ENCODE assay signal across 8 mouse cellular contexts in the genomic region with DNA sequence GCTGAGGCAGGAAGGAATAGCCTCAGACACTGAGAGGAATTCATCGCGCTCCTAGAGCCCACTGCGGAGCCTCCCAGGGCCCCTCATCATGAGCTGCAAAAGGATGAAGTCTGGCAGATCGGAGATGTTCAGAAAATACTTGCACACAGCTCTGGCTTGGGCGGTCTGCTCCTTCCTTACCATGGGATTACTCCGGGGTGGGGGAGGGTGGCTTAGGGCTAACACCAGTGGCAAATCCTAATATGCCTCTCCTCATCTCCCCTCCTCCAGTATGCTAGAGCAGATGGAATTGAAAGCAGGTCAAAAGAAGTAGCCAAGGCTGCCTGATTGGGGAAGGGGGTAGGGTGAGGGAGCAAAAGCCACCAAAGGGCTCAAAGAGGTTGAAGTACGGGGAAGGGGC. TPM values are rescaled to one million over a fixed set of nuclear protein-coding genes. Genes with fewer than 3 reads are reported as not detected.
DNase-seq lines count a peak whose midpoint lies in the region; ATAC-seq and TF ChIP-seq lines count a peak whose summit lies in the region.

No protein-coding gene starts in this region.

- no peak for TF ChIP-seq POLR2A in thymus, adult 2 months (IDR thresholded peaks at IDR 0.05; ENCODE audit: control insufficient read depth, extremely low read depth, insufficient read depth, low read length, poor library complexity)

- peak overlapping the region; percentile 88 for H3K27ac ChIP-seq in layer of hippocampus, adult 2 months
- 0 out of 2 replicates have a peak overlapping the region, but pooled peaks have one; percentile 14 for H3K27ac ChIP-seq in forebrain, embryonic 14.5 days (ENCODE audit: low read depth, low read length)
- H3K27ac ChIP-seq in midbrain, embryonic 11.5 days (ENCODE audit: low read depth, low read length): no peak overlapping the region
- H3K27ac ChIP-seq in thymus, adult 2 months (ENCODE audit: control insufficient read depth, insufficient read depth, low read length): no peak overlapping the region

- H3K4me3 ChIP-seq in layer of hippocampus, adult 2 months: peak overlapping the region; percentile 61
- H3K4me3 ChIP-seq in forebrain, embryonic 14.5 days (ENCODE audit: low read depth, low read length): peak overlapping the region; percentile 48
- H3K4me3 ChIP-seq in midbrain, embryonic 11.5 days (ENCODE audit: low read depth, low read length): peak overlapping the region; percentile 40
- no peak overlapping the region for H3K4me3 ChIP-seq in thymus, adult 2 months (ENCODE audit: control insufficient read depth, insufficient read depth, low read length)

- 0 out of 2 replicates have a peak, but pooled peaks cover 3% of the 10 kb centered on the region for H3K4me1 ChIP-seq in forebrain, embryonic 14.5 days (ENCODE audit: control insufficient read depth, insufficient read depth, low read length)
- no peaks in the 10 kb centered on the region; the same call in 1 of the 2 replicates for H3K4me1 ChIP-seq in midbrain, embryonic 11.5 days (ENCODE audit: control insufficient read depth, insufficient read depth, low read length)
- H3K4me1 ChIP-seq in thymus, adult 2 months (replicated peaks; ENCODE audit: control insufficient read depth, insufficient read depth, low read length): peaks cover 17% of the 10 kb centered on the region

- H3K36me3 ChIP-seq in forebrain, embryonic 14.5 days (ENCODE audit: control insufficient read depth, insufficient read depth, low read length): no peaks in the 10 kb centered on the region
- H3K36me3 ChIP-seq in midbrain, embryonic 11.5 days (ENCODE audit: control insufficient read depth, insufficient read depth, low read length): no peaks in the 10 kb centered on the region
- H3K36me3 ChIP-seq in thymus, adult 2 months (ENCODE audit: control insufficient read depth, insufficient read depth, low read length): no peaks in the 10 kb centered on the region

- 27% methylated on average over 7 of the region's 7 CpGs for WGBS in forebrain, embryonic 14.5 days
- WGBS in midbrain, embryonic 11.5 days: 27% methylated on average over 7 of the region's 7 CpGs
- 55% methylated on average over 7 of the region's 7 CpGs for WGBS in thymus, adult 2 months

- no peaks in the 10 kb centered on the region for H3K9me3 ChIP-seq in forebrain, embryonic 14.5 days (replicated peaks; ENCODE audit: control insufficient read depth, low read length)
- no peaks in the 10 kb centered on the region for H3K9me3 ChIP-seq in midbrain, embryonic 11.5 days (ENCODE audit: control insufficient read depth, low read length)

- peak overlapping the region; percentile 74 for H3K9ac ChIP-seq in forebrain, embryonic 14.5 days (ENCODE audit: low read length)
- peak overlapping the region; percentile 59 for H3K9ac ChIP-seq in midbrain, embryonic 11.5 days (ENCODE audit: low read length)

- TF ChIP-seq CTCF in layer of hippocampus, adult 2 months (conservative IDR thresholded peaks at IDR 0.05): no peak
- TF ChIP-seq CTCF in thymus, adult 2 months (IDR thresholded peaks at IDR 0.05; ENCODE audit: borderline replicate concordance, control insufficient read depth, extremely low read depth, insufficient read depth, low read length, poor library complexity): no peak

- ATAC-seq in forebrain, embryonic 14.5 days: peak; percentile 32; the same call in 1 of the 2 replicates
- ATAC-seq in midbrain, embryonic 11.5 days (ENCODE audit: low FRiP score): peak; percentile 70

- H3K4me2 ChIP-seq in forebrain, embryonic 14.5 days (ENCODE audit: low read length): peak overlapping the region; percentile 52
- H3K4me2 ChIP-seq in midbrain, embryonic 11.5 days: peak overlapping the region; percentile 51

- H3K27me3 ChIP-seq in forebrain, embryonic 14.5 days (replicated peaks; ENCODE audit: control insufficient read depth, insufficient read depth, low read length): no peaks in the 10 kb centered on the region
- peaks cover 3% of the 10 kb centered on the region; the same call in 1 of the 2 replicates for H3K27me3 ChIP-seq in midbrain, embryonic 11.5 days (ENCODE audit: control insufficient read depth, insufficient read depth, low read length)
- H3K27me3 ChIP-seq in thymus, adult 2 months (ENCODE audit: control insufficient read depth, insufficient read depth, low read length): no peaks in the 10 kb centered on the region

- no peak for DNase-seq in layer of hippocampus, adult 2 months (ENCODE audit: low spot score in 2 of 2)
- DNase-seq in layer of hippocampus, adult 9-11 months: no peak
- peak; percentile 47 for DNase-seq in cerebellum, adult 9-10 months
- DNase-seq in forebrain, embryonic 14.5 days (ENCODE audit: low spot score): no peak
- DNase-seq in midbrain, embryonic 11.5 days (ENCODE audit: low spot score, missing footprints): no peak
- no peak for DNase-seq in thymus, adult 2 months
- no peak for DNase-seq in urinary bladder, postnatal 4 days (ENCODE audit: low spot score in 2 of 2)
- no peak for DNase-seq in thymus, postnatal 10 days (ENCODE audit: low spot score in 2 of 2)

RNA-seq across cellular contexts. Expression of a gene that starts 1.7 kb away (rescaled TPM):
- total RNA-seq in layer of hippocampus, adult 2 months (2021): 10 to 100 TPM; 47.1 to 53.0 TPM
- 78.0 and 95.9 TPM in 2 replicates for polyA plus RNA-seq in forebrain, embryonic 14.5 days (2014; fragmentation: Nextera tagmentation; extraction: Ambion mirVana)
- polyA plus RNA-seq in midbrain, embryonic 11.5 days (2014; fragmentation: Nextera tagmentation; extraction: Ambion mirVana): 27.7 and 31.2 TPM in 2 replicates
- 1.9 and 2.3 TPM in 2 replicates for polyA plus RNA-seq in thymus, adult 2 months (2012; rRNA removed)

RNA-seq across cellular contexts. Expression of a gene that starts 11.1 kb away (rescaled TPM):
- under 1 TPM; 0.23 to 0.42 TPM for total RNA-seq in layer of hippocampus, adult 2 months (2021)
- polyA plus RNA-seq in forebrain, embryonic 14.5 days (2014; fragmentation: Nextera tagmentation; extraction: Ambion mirVana): 17.4 and 18.9 TPM in 2 replicates
- polyA plus RNA-seq in midbrain, embryonic 11.5 days (2014; fragmentation: Nextera tagmentation; extraction: Ambion mirVana): 27.7 and 31.9 TPM in 2 replicates
- 5.5 and 6.4 TPM in 2 replicates for polyA plus RNA-seq in thymus, adult 2 months (2012; rRNA removed)

RNA-seq across cellular contexts. Expression of a gene that starts 20.0 kb away (rescaled TPM):
- 1 to 10 TPM; 8.0 to 8.3 TPM for total RNA-seq in layer of hippocampus, adult 2 months (2021)
- polyA plus RNA-seq in forebrain, embryonic 14.5 days (2014; fragmentation: Nextera tagmentation; extraction: Ambion mirVana): 8.7 and 9.3 TPM in 2 replicates
- 7.8 and 9.4 TPM in 2 replicates for polyA plus RNA-seq in midbrain, embryonic 11.5 days (2014; fragmentation: Nextera tagmentation; extraction: Ambion mirVana)
- 10.2 and 11.8 TPM in 2 replicates for polyA plus RNA-seq in thymus, adult 2 months (2012; rRNA removed)

Comparison
In these comparisons a context has a peak if more than half of its experiments do, and no peak if none do; other contexts are left out.
1. H3K27ac ChIP-seq: peak in layer of hippocampus, adult 2 months (single experiment) and forebrain, embryonic 14.5 days (single experiment); none in midbrain, embryonic 11.5 days (single experiment) and thymus, adult 2 months (single experiment).